Mouse (Mus musculus): ENCODE measurements at regions not wholly inside any gene's neighbourhood (a gene's known extent, or its start where the extent isn't known, plus 50 kb on each side); places are given as distances from the start of the nearest gene placed in this dataset.

- Histone ChIP-seq H3K36me3 (no peaks in the 10 kb centered on the region), H3K27ac (replicated peaks) (no peak overlapping the region), H3K4me1 (no peaks in the 10 kb centered on the region), H3K9ac (replicated peaks) (no peak overlapping the region), H3K4me2 (replicated peaks) (no peak overlapping the region), H3K4me3 (no peak overlapping the region), H3K9me3 (no peaks in the 10 kb centered on the region), H3K27me3 (no peaks in the 10 kb centered on the region)
- no peak for ATAC-seq (replicated peaks)
- 90% methylated on average over 6 of the region's 6 CpGs for WGBS
Measured at GRCm38 (mm10) chr2:19086621-19087020, 88.5 kb downstream of the 4930426L09Rik start.

- WGBS: 92% methylated on average over 2 of the region's 2 CpGs
- no peak for ATAC-seq (replicated peaks)
Measured at GRCm38 (mm10) chr2:19099384-19099783, 99.7 kb upstream of the Armc3 start.

GRCm38 (mm10) chr2:19108753-19109152 is 90.3 kb upstream of the Armc3 start:
- no peaks in the 10 kb centered on the region for H3K9me3 ChIP-seq
- no peaks in the 10 kb centered on the region for H3K4me1 ChIP-seq
- no peak for ATAC-seq (replicated peaks)
- no peaks in the 10 kb centered on the region for H3K36me3 ChIP-seq
- no peaks in the 10 kb centered on the region for H3K27me3 ChIP-seq
- H3K4me2 ChIP-seq (replicated peaks): no peak overlapping the region
- H3K27ac ChIP-seq (replicated peaks): no peak overlapping the region
- H3K4me3 ChIP-seq: no peak overlapping the region
- H3K9ac ChIP-seq (replicated peaks): no peak overlapping the region

More at GRCm38 (mm10) chr2:19099384-19099783, 99.7 kb upstream of the Armc3 start:
- Histone ChIP-seq H3K9ac (replicated peaks) (no peak overlapping the region), H3K27me3 (no peaks in the 10 kb centered on the region), H3K4me1 (no peaks in the 10 kb centered on the region), H3K4me3 (no peak overlapping the region), H3K4me2 (replicated peaks) (no peak overlapping the region), H3K9me3 (no peaks in the 10 kb centered on the region), H3K27ac (replicated peaks) (no peak overlapping the region), H3K36me3 (no peaks in the 10 kb centered on the region)

GRCm38 (mm10) chr2:19119871-19120270 is 79.2 kb upstream of the Armc3 start:
- Histone ChIP-seq H3K27ac (replicated peaks) (no peak overlapping the region), H3K4me2 (replicated peaks) (no peak overlapping the region), H3K27me3 (no peaks in the 10 kb centered on the region), H3K4me3 (no peak overlapping the region), H3K4me1 (no peaks in the 10 kb centered on the region), H3K9ac (replicated peaks) (no peak overlapping the region), H3K9me3 (no peaks in the 10 kb centered on the region), H3K36me3 (no peaks in the 10 kb centered on the region)
- no peak for ATAC-seq (replicated peaks)
- 97% methylated on average over 1 of the region's 1 CpGs for WGBS

GRCm38 (mm10) chr2:19132864-19133263 is 66.2 kb upstream of the Armc3 start:
- no peak overlapping the region for H3K27ac ChIP-seq (replicated peaks)
- no peaks in the 10 kb centered on the region for H3K36me3 ChIP-seq
- no peak overlapping the region for H3K4me2 ChIP-seq (replicated peaks)
- no peak overlapping the region for H3K9ac ChIP-seq (replicated peaks)
- ATAC-seq (replicated peaks): no peak
- no peaks in the 10 kb centered on the region for H3K4me1 ChIP-seq
- no peaks in the 10 kb centered on the region for H3K9me3 ChIP-seq
- no peaks in the 10 kb centered on the region for H3K27me3 ChIP-seq
- H3K4me3 ChIP-seq: no peak overlapping the region
- 92% methylated on average over 6 of the region's 6 CpGs for WGBS

- Histone ChIP-seq H3K27me3 (no peaks in the 10 kb centered on the region), H3K4me3 (no peak overlapping the region), H3K27ac (replicated peaks) (no peak overlapping the region), H3K9ac (replicated peaks) (no peak overlapping the region), H3K36me3 (no peaks in the 10 kb centered on the region), H3K4me1 (no peaks in the 10 kb centered on the region), H3K4me2 (replicated peaks) (no peak overlapping the region), H3K9me3 (no peaks in the 10 kb centered on the region)
- WGBS: 74% methylated on average over 2 of the region's 2 CpGs
- no peak for ATAC-seq (replicated peaks)
Measured at GRCm38 (mm10) chr2:19142586-19142985, 56.5 kb upstream of the Armc3 start.

- H3K27ac ChIP-seq (replicated peaks): no peak overlapping the region
- no peaks in the 10 kb centered on the region for H3K36me3 ChIP-seq
- no peak overlapping the region for H3K4me3 ChIP-seq
- no peaks in the 10 kb centered on the region for H3K9me3 ChIP-seq
- H3K4me1 ChIP-seq: 0 out of 2 replicates have a peak, but pooled peaks cover 5% of the 10 kb centered on the region
- no peak overlapping the region for H3K9ac ChIP-seq (replicated peaks)
- ATAC-seq (replicated peaks): no peak
- no peak overlapping the region for H3K4me2 ChIP-seq (replicated peaks)
- no peaks in the 10 kb centered on the region for H3K27me3 ChIP-seq
- 82% methylated on average over 3 of the region's 3 CpGs for WGBS
Measured at GRCm38 (mm10) chr2:19145412-19145811, 53.7 kb upstream of the Armc3 start.

GRCm38 (mm10) chr2:19145881-19146280 is 53.2 kb upstream of the Armc3 start:
- H3K4me3 ChIP-seq: no peak overlapping the region
- H3K27me3 ChIP-seq: no peaks in the 10 kb centered on the region
- 0 out of 2 replicates have a peak, but pooled peaks cover 5% of the 10 kb centered on the region for H3K4me1 ChIP-seq
- no peak overlapping the region for H3K4me2 ChIP-seq (replicated peaks)
- WGBS: 45% methylated on average over 2 of the region's 2 CpGs
- H3K36me3 ChIP-seq: no peaks in the 10 kb centered on the region
- H3K9ac ChIP-seq (replicated peaks): no peak overlapping the region
- H3K9me3 ChIP-seq: no peaks in the 10 kb centered on the region
- H3K27ac ChIP-seq (replicated peaks): no peak overlapping the region
- 0 out of 2 replicates have a peak, but pooled peaks have one; percentile 38 for ATAC-seq (replicated peaks)

- H3K4me2 ChIP-seq (replicated peaks): no peak overlapping the region
- H3K9me3 ChIP-seq: no peaks in the 10 kb centered on the region
- no peak overlapping the region for H3K27ac ChIP-seq (replicated peaks)
- H3K27me3 ChIP-seq: no peaks in the 10 kb centered on the region
- no peak for ATAC-seq (replicated peaks)
- no peaks in the 10 kb centered on the region for H3K36me3 ChIP-seq
- no peak overlapping the region for H3K4me3 ChIP-seq
- 0 out of 2 replicates have a peak, but pooled peaks cover 5% of the 10 kb centered on the region for H3K4me1 ChIP-seq
- 52% methylated on average over 6 of the region's 6 CpGs for WGBS
- no peak overlapping the region for H3K9ac ChIP-seq (replicated peaks)
Measured at GRCm38 (mm10) chr2:19146289-19146688, 52.8 kb upstream of the Armc3 start.

- no peak overlapping the region for H3K4me2 ChIP-seq (replicated peaks)
- ATAC-seq (replicated peaks): peak; percentile 61
- H3K36me3 ChIP-seq: no peaks in the 10 kb centered on the region
- H3K27ac ChIP-seq (replicated peaks): no peak overlapping the region
- 0 out of 2 replicates have a peak, but pooled peaks cover 5% of the 10 kb centered on the region for H3K4me1 ChIP-seq
- H3K4me3 ChIP-seq: no peak overlapping the region
- H3K9me3 ChIP-seq: no peaks in the 10 kb centered on the region
- no peaks in the 10 kb centered on the region for H3K27me3 ChIP-seq
- H3K9ac ChIP-seq (replicated peaks): no peak overlapping the region
- WGBS: 30% methylated on average over 5 of the region's 5 CpGs
Measured at GRCm38 (mm10) chr2:19148812-19149211, 50.3 kb upstream of the Armc3 start.
